Mouse (Mus musculus): ENCODE results near the gene Zbtb8a. TPM values are rescaled to one million over a fixed set of nuclear protein-coding genes. Genes with fewer than 3 reads are reported as not detected.

Gene Zbtb8a
- polyA plus RNA-seq, 1 experiment from 2014 or later, result 17.2 TPM

GRCm38 (mm10) chr4:129346481-129347154, 31.3 kb downstream of the Zbtb8a start:
- no peak overlapping the region for H3K4me2 ChIP-seq (replicated peaks; ENCODE audit: low read depth, low read length)
- H3K27ac ChIP-seq (ENCODE audit: low read length), result no peak overlapping the region
- no peaks in the 10 kb centered on the region for H3K27me3 ChIP-seq (ENCODE audit: insufficient read depth, low read length)
- no peak for ATAC-seq (ENCODE audit: low FRiP score, low TSS enrichment)
- peaks cover 25% of the 10 kb centered on the region for H3K36me3 ChIP-seq (ENCODE audit: insufficient read depth, low read length)
- H3K4me3 ChIP-seq (ENCODE audit: low read length), result no peak overlapping the region
- 0 out of 2 replicates have a peak, but pooled peaks cover 3% of the 10 kb centered on the region for H3K4me1 ChIP-seq (ENCODE audit: insufficient read depth, low read length)
- H3K9ac ChIP-seq (replicated peaks; ENCODE audit: low read length), result no peak overlapping the region
- 58% methylated on average over 15 of the region's 15 CpGs for WGBS
- no peaks in the 10 kb centered on the region for H3K9me3 ChIP-seq (ENCODE audit: low read length)

DNA sequence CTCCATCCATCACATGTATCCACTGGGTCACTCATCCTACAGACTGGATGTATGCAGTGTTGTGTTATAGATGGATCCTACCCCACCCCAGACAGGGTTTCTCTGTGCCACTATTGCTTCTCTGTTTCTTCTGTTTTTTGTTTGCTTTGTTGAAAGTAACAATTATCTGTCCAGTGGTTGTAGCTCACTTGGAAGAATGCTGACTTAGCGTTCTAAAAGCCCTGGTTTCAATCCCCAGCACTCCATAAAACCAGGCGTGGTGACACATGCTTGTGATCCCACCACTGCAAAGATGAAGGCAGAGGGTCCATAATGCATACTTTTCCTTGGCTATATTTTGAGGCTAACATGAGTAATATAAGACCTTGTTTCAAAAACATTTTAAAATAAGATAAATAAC, 35.2 kb downstream of the Zbtb8a start:
- Histone ChIP-seq H3K27ac (ENCODE audit: low read length) (no peak overlapping the region), H3K36me3 (ENCODE audit: insufficient read depth, low read length) (peaks cover 25% of the 10 kb centered on the region), H3K27me3 (ENCODE audit: insufficient read depth, low read length) (no peaks in the 10 kb centered on the region), H3K9me3 (ENCODE audit: low read length) (no peaks in the 10 kb centered on the region), H3K4me1 (ENCODE audit: insufficient read depth, low read length) (no peaks in the 10 kb centered on the region), H3K4me3 (ENCODE audit: low read length) (no peak overlapping the region), H3K4me2 (replicated peaks; ENCODE audit: low read depth, low read length) (no peak overlapping the region), H3K9ac (replicated peaks; ENCODE audit: low read length) (no peak overlapping the region)
- ATAC-seq (ENCODE audit: low FRiP score, low TSS enrichment), result no peak
- 80% methylated on average over 2 of the region's 2 CpGs for WGBS

GRCm38 (mm10) chr4:129341888-129342287, 36.0 kb downstream of the Zbtb8a start:
- Histone ChIP-seq H3K9ac (replicated peaks; ENCODE audit: low read length) (no peak overlapping the region), H3K4me1 (ENCODE audit: insufficient read depth, low read length) (0 out of 2 replicates have a peak, but pooled peaks cover under 1% of the 10 kb centered on the region), H3K4me3 (ENCODE audit: low read length) (no peak overlapping the region), H3K4me2 (replicated peaks; ENCODE audit: low read depth, low read length) (no peak overlapping the region), H3K27ac (ENCODE audit: low read length) (no peak overlapping the region), H3K36me3 (ENCODE audit: insufficient read depth, low read length) (peaks cover 24% of the 10 kb centered on the region), H3K9me3 (ENCODE audit: low read length) (no peaks in the 10 kb centered on the region), H3K27me3 (ENCODE audit: insufficient read depth, low read length) (no peaks in the 10 kb centered on the region)
- WGBS, result 86% methylated on average over 1 of the region's 1 CpGs
- no peak for ATAC-seq (ENCODE audit: low FRiP score, low TSS enrichment)

- Histone ChIP-seq H3K27ac (ENCODE audit: low read length) (no peak overlapping the region), H3K9ac (replicated peaks; ENCODE audit: low read length) (no peak overlapping the region), H3K9me3 (ENCODE audit: low read length) (no peaks in the 10 kb centered on the region), H3K4me3 (ENCODE audit: low read length) (no peak overlapping the region), H3K36me3 (ENCODE audit: insufficient read depth, low read length) (peaks cover 24% of the 10 kb centered on the region), H3K27me3 (ENCODE audit: insufficient read depth, low read length) (no peaks in the 10 kb centered on the region), H3K4me1 (ENCODE audit: insufficient read depth, low read length) (0 out of 2 replicates have a peak, but pooled peaks cover 3% of the 10 kb centered on the region), H3K4me2 (replicated peaks; ENCODE audit: low read depth, low read length) (no peak overlapping the region)
- ATAC-seq (ENCODE audit: low FRiP score, low TSS enrichment), result no peak
- 94% methylated on average over 3 of the region's 3 CpGs for WGBS
These were observed 38.2 kb downstream of the Zbtb8a start for GRCm38 (mm10) chr4:129339743-129340142.

- 40% methylated on average over 14 of the region's 14 CpGs for WGBS
- peaks cover 23% of the 10 kb centered on the region for H3K4me1 ChIP-seq (ENCODE audit: insufficient read depth, low read length)
- ATAC-seq (ENCODE audit: low FRiP score, low TSS enrichment), result no peak
These were observed 41.6 kb downstream of the Zbtb8a start for GRCm38 (mm10) chr4:129336291-129336690.

DNA sequence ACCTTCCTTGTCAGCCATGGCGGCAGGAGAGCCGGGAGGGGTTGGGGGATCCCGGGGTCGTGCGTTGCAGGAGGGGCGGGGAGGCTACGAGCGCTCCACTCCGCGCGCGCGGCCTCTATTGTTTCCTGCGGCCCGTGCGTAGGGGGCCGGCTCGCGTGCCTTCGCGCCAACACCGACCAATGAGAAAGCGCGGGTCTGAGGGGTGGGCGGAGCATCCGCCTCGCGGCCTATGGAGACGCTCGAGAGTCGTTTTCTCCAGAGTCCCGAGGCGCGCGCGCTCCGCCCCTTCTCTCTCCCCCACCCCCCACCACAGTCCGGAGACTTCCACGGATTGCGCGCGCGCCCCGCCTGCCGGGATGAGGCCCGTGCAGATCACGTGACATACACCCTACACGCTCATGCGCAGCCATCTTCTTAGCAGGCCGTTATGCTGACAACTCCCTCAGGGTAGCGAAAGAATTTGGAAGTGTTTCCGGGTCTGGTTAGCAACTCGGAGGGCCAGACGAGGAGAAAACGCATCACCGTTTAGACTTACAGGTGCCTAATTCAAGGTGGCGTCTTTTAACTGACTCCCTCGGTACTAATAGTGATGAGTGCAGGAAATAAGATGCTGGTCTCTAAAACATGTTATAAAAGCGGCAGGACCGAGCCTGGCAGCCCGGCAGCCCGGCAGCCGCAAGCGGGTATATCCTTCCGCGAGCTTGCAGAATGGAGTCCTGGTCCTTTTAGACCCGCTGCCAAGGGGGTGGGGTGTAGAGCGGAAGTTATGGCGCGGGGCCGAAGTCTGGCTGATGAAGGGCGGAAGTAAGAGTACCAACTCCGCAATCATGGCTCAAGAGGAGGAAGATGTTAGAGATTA, 42.5 kb downstream of the Zbtb8a start, which contains the start of the genes Rbbp4 and Zbtb8os:
Rbbp4 (minus strand) TSS at position 155 of the 859 bp plus-strand sequence.
Zbtb8os (plus strand) TSS at position 480 of the 859 bp plus-strand sequence.
- under 1% methylated on average over 73 of the region's 73 CpGs for WGBS
- Histone ChIP-seq H3K4me3 (ENCODE audit: low read length) (peak within 1 kb of the TSS; percentile 93), H3K27me3 (ENCODE audit: insufficient read depth, low read length) (no peaks in the 10 kb centered on the region), H3K9ac (replicated peaks; ENCODE audit: low read length) (peak within 1 kb of the TSS; percentile 97), H3K9me3 (ENCODE audit: low read length) (no peaks in the 10 kb centered on the region), H3K4me2 (replicated peaks; ENCODE audit: low read depth, low read length) (peak within 1 kb of the TSS; percentile 70), H3K36me3 (ENCODE audit: insufficient read depth, low read length) (peaks cover 15% of the 10 kb centered on the region), H3K27ac (ENCODE audit: low read length) (peak within 1 kb of the TSS; percentile 99), H3K4me1 (ENCODE audit: insufficient read depth, low read length) (peaks cover 23% of the 10 kb centered on the region)
- ATAC-seq (ENCODE audit: low FRiP score, low TSS enrichment), result peak; percentile 98

More at GRCm38 (mm10) chr4:129336291-129336690, 41.6 kb downstream of the Zbtb8a start:
- peak overlapping the region; percentile 93 for H3K4me3 ChIP-seq (ENCODE audit: low read length)
- H3K36me3 ChIP-seq (ENCODE audit: insufficient read depth, low read length), result peaks cover 9% of the 10 kb centered on the region; the same call in 1 of the 2 replicates
- H3K9ac ChIP-seq (replicated peaks; ENCODE audit: low read length), result peak overlapping the region; percentile 84
- no peaks in the 10 kb centered on the region for H3K9me3 ChIP-seq (ENCODE audit: low read length)
- H3K27me3 ChIP-seq (ENCODE audit: insufficient read depth, low read length), result no peaks in the 10 kb centered on the region
- H3K4me2 ChIP-seq (replicated peaks; ENCODE audit: low read depth, low read length), result peak overlapping the region; percentile 70
- H3K27ac ChIP-seq (ENCODE audit: low read length), result peak overlapping the region; percentile 99

GRCm38 (mm10) chr4:129334677-129335215, 43.2 kb downstream of the Zbtb8a start:
- Histone ChIP-seq H3K27ac (ENCODE audit: low read length) (peak overlapping the region; percentile 97), H3K4me1 (ENCODE audit: insufficient read depth, low read length) (peaks cover 23% of the 10 kb centered on the region), H3K9ac (replicated peaks; ENCODE audit: low read length) (peak overlapping the region; percentile 97), H3K4me2 (replicated peaks; ENCODE audit: low read depth, low read length) (peak overlapping the region; percentile 63), H3K9me3 (ENCODE audit: low read length) (no peaks in the 10 kb centered on the region), H3K4me3 (ENCODE audit: low read length) (peak overlapping the region; percentile 93), H3K36me3 (ENCODE audit: insufficient read depth, low read length) (peaks cover 15% of the 10 kb centered on the region), H3K27me3 (ENCODE audit: insufficient read depth, low read length) (no peaks in the 10 kb centered on the region)
- WGBS, result under 1% methylated on average over 50 of the region's 62 CpGs
- ATAC-seq (ENCODE audit: low FRiP score, low TSS enrichment), result peak; percentile 35; the same call in 1 of the 2 replicates

- Histone ChIP-seq H3K9ac (replicated peaks; ENCODE audit: low read length) (peak overlapping the region; percentile 30), H3K36me3 (ENCODE audit: insufficient read depth, low read length) (peaks cover 27% of the 10 kb centered on the region), H3K4me2 (replicated peaks; ENCODE audit: low read depth, low read length) (peak overlapping the region; percentile 63), H3K27ac (ENCODE audit: low read length) (no peak overlapping the region), H3K4me1 (ENCODE audit: insufficient read depth, low read length) (peaks cover 23% of the 10 kb centered on the region), H3K4me3 (ENCODE audit: low read length) (peak overlapping the region; percentile 93), H3K27me3 (ENCODE audit: insufficient read depth, low read length) (no peaks in the 10 kb centered on the region), H3K9me3 (ENCODE audit: low read length) (no peaks in the 10 kb centered on the region)
- 21% methylated on average over 1 of the region's 1 CpGs for WGBS
- ATAC-seq (ENCODE audit: low FRiP score, low TSS enrichment), result no peak
These were observed 45.1 kb downstream of the Zbtb8a start for GRCm38 (mm10) chr4:129332846-129333245.

DNA sequence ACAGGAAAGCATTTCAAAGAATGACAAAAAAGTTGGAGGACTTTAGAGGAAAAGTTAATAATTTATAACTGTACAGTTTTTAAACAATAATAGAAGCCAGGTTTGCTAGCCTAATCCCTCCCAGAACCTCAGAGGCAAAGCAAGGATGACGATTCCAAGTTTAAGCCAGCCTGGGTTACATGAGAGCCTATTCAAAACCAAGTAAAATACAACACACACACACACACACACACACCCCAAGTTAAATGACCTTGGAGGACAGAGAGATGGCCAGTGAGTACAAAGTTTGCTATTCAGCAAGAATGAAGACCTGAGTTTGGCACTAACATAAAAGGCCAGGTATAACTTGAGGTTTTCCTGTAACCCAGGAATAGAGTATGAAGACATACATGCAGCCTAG, 51.7 kb downstream of the Zbtb8a start:
- H3K4me2 ChIP-seq (replicated peaks; ENCODE audit: low read depth, low read length), result no peak overlapping the region
- no peak overlapping the region for H3K4me3 ChIP-seq (ENCODE audit: low read length)
- no peaks in the 10 kb centered on the region for H3K4me1 ChIP-seq (ENCODE audit: insufficient read depth, low read length)
- peaks cover 46% of the 10 kb centered on the region for H3K36me3 ChIP-seq (ENCODE audit: insufficient read depth, low read length)
- WGBS, result 68% methylated on average over 1 of the region's 1 CpGs
- H3K9ac ChIP-seq (replicated peaks; ENCODE audit: low read length), result no peak overlapping the region
- no peak overlapping the region for H3K27ac ChIP-seq (ENCODE audit: low read length)
- no peak for ATAC-seq (ENCODE audit: low FRiP score, low TSS enrichment)
- H3K9me3 ChIP-seq (ENCODE audit: low read length), result no peaks in the 10 kb centered on the region
- no peaks in the 10 kb centered on the region for H3K27me3 ChIP-seq (ENCODE audit: insufficient read depth, low read length)

Measured in kidney, embryonic 16.5 days (tissue).